ENCODE assay signal across 8 mouse cellular contexts in genomic region chr13:91093162-91093561, GRCm38 (mm10).
A peak's percentile ranks its signal among the peaks of the same experiment; 100 is the strongest.
DNase-seq lines count a peak whose midpoint lies in the region; ATAC-seq and TF ChIP-seq lines count a peak whose summit lies in the region.

No protein-coding gene starts in this region.

- 30% methylated on average over 6 of the region's 6 CpGs for WGBS in midbrain, embryonic 10.5 days

- H3K4me1 ChIP-seq in G1E (ENCODE audit: insufficient read depth, low read depth, low read length) = no peaks in the 10 kb centered on the region
- H3K4me1 ChIP-seq in midbrain, embryonic 10.5 days = peaks cover 20% of the 10 kb centered on the region; the same call in 1 of the 2 replicates

- TF ChIP-seq CTCF in G1E (IDR thresholded peaks at IDR 0.05; ENCODE audit: low read depth, low read length) = peak; percentile 21; the same call in 1 of the 2 replicates

- H3K36me3 ChIP-seq in G1E (replicated peaks) = no peaks in the 10 kb centered on the region
- no peaks in the 10 kb centered on the region for H3K36me3 ChIP-seq in midbrain, embryonic 10.5 days

- peak; percentile 40; the same call in 1 of the 2 replicates for ATAC-seq in G1E (ENCODE audit: extremely low read depth, insufficient number of reproducible peaks, low FRiP score, poor library complexity, severe bottlenecking)
- peak; percentile 75 for ATAC-seq in common myeloid progenitor, adult 5-6 weeks (replicated peaks; ENCODE audit: low read depth, poor library complexity, severe bottlenecking)

- intact Hi-C loops in heart, postnatal 14 days (cut with DNase I) = loop anchor here (5.0 to 10.0 kb wide), 2 partner anchors 126 to 272 kb away; no protein-coding TSS in a partner anchor

- no peaks in the 10 kb centered on the region for H3K9me3 ChIP-seq in G1E (replicated peaks)
- no peaks in the 10 kb centered on the region for H3K9me3 ChIP-seq in midbrain, embryonic 10.5 days (replicated peaks)

- no peak overlapping the region for H3K4me3 ChIP-seq in G1E (ENCODE audit: low read depth, low read length)
- H3K4me3 ChIP-seq in midbrain, embryonic 10.5 days = no peak overlapping the region

- peaks cover 4% of the 10 kb centered on the region for H3K27me3 ChIP-seq in G1E (ENCODE audit: insufficient read depth, low read length)
- no peaks in the 10 kb centered on the region for H3K27me3 ChIP-seq in midbrain, embryonic 10.5 days (ENCODE audit: low read depth, poor library complexity, severe bottlenecking)

- H3K27ac ChIP-seq in midbrain, embryonic 10.5 days (replicated peaks) = peak overlapping the region; percentile 49; the same call in 1 of the 2 replicates

- peak; percentile 19 to 23 for DNase-seq in left cerebral cortex, adult 18-20 months (ENCODE audit: low spot score in 2 of 2)
- no peak for DNase-seq in left cerebral cortex, adult 8-10 months (ENCODE audit: low spot score in 2 of 2)
- peak; percentile 19 for DNase-seq in G1E (ENCODE audit: low spot score)
- peak; percentile 41 to 42 for DNase-seq in heart, postnatal 14 days
- DNase-seq in kidney, postnatal 4 days = peak; percentile 59 to 68
- DNase-seq in midbrain, embryonic 10.5 days (ENCODE audit: low spot score) = no peak
- peak; percentile 61 for DNase-seq in thymus, postnatal 4 days

Comparison
In these comparisons a context has a peak if more than half of its experiments do, and no peak if none do; other contexts are left out.
1. DNase-seq: peak in left cerebral cortex, adult 18-20 months (2 of 2), G1E (single experiment), heart, postnatal 14 days (2 of 2), kidney, postnatal 4 days (2 of 2) and thymus, postnatal 4 days (single experiment); none in left cerebral cortex, adult 8-10 months (0 of 2) and midbrain, embryonic 10.5 days (single experiment).